Mouse (Mus musculus): Measurements from ENCODE around the gene Sirt1.
"Not testable (repeated sequence)": the region's sequence is repeated elsewhere in the genome, so short reads cannot be mapped to it uniquely, and the experiment has no call there.

The Sirt1 gene

GRCm38 (mm10) chr10:63381498-63382280, at the start of gene Sirt1:
TSS of gene Sirt1 (minus strand) at chr10:63381704.
- no peak for DNase-seq (ENCODE audit: low spot score)

GRCm38 (mm10) chr10:63429785-63430305, 48.3 kb upstream of the Sirt1 start, which contains the start of gene Ctnna3:
TSS of gene Ctnna3 (plus strand) at chr10:63430098.
- DNase-seq (ENCODE audit: low spot score) = peak; percentile 88

GRCm38 (mm10) chr10:63429380-63429779, 47.9 kb upstream of the Sirt1 start:
- peak; percentile 99 for DNase-seq (ENCODE audit: low spot score)

GRCm38 (mm10) chr10:63429023-63429340, 47.5 kb upstream of the Sirt1 start:
- no peak for DNase-seq (ENCODE audit: low spot score)

- DNase-seq (ENCODE audit: low spot score) = peak; percentile 52
Measured at GRCm38 (mm10) chr10:63428243-63429022, 46.9 kb upstream of the Sirt1 start.

GRCm38 (mm10) chr10:63427146-63427545, 45.6 kb upstream of the Sirt1 start:
- peak; percentile 50 for DNase-seq (ENCODE audit: low spot score)

- peak; percentile 56 for DNase-seq (ENCODE audit: low spot score)
Measured at GRCm38 (mm10) chr10:63424475-63424814, 42.9 kb upstream of the Sirt1 start.

GRCm38 (mm10) chr10:63423591-63424474, 42.3 kb upstream of the Sirt1 start:
- DNase-seq (ENCODE audit: low spot score) = no peak

- DNase-seq (ENCODE audit: low spot score) = no peak
Measured at GRCm38 (mm10) chr10:63422736-63422992, 41.2 kb upstream of the Sirt1 start.

GRCm38 (mm10) chr10:63421739-63422735, 40.5 kb upstream of the Sirt1 start, which contains the start of gene Gm7075:
TSS of gene Gm7075 (minus strand) at chr10:63421789.
- DNase-seq (ENCODE audit: low spot score) = peak; percentile 80

GRCm38 (mm10) chr10:63417061-63417460, 35.6 kb upstream of the Sirt1 start:
- no peak for DNase-seq (ENCODE audit: low spot score)

GRCm38 (mm10) chr10:63415850-63416249, 34.3 kb upstream of the Sirt1 start:
- DNase-seq (ENCODE audit: low spot score) = no peak

- DNase-seq (ENCODE audit: low spot score) = no peak
Measured at GRCm38 (mm10) chr10:63415287-63415686, 33.8 kb upstream of the Sirt1 start.

GRCm38 (mm10) chr10:63412756-63413155, 31.3 kb upstream of the Sirt1 start:
- DNase-seq (ENCODE audit: low spot score) = no peak

- DNase-seq (ENCODE audit: low spot score) = not testable (repeated sequence)
Measured at GRCm38 (mm10) chr10:63411674-63412073, 30.2 kb upstream of the Sirt1 start.

GRCm38 (mm10) chr10:63410162-63410956, 28.9 kb upstream of the Sirt1 start:
- no peak for DNase-seq (ENCODE audit: low spot score)

GRCm38 (mm10) chr10:63403636-63404035, 22.1 kb upstream of the Sirt1 start:
- no peak for DNase-seq (ENCODE audit: low spot score)

GRCm38 (mm10) chr10:63402731-63403504, 21.4 kb upstream of the Sirt1 start:
- DNase-seq (ENCODE audit: low spot score) = no peak

GRCm38 (mm10) chr10:63396963-63397362, 15.5 kb upstream of the Sirt1 start:
- DNase-seq (ENCODE audit: low spot score) = no peak
